Mouse (Mus musculus) mature B cell (primary cell): ENCODE results near the gene Arl8b.

Experiments
- in situ Hi-C: fragments of 300-500 bp; cut with MboI; formaldehyde crosslinking; loops from 2 replicates; pipeline ENCODE4 v1.14.3; 2019

Arl8b gene

DNA sequence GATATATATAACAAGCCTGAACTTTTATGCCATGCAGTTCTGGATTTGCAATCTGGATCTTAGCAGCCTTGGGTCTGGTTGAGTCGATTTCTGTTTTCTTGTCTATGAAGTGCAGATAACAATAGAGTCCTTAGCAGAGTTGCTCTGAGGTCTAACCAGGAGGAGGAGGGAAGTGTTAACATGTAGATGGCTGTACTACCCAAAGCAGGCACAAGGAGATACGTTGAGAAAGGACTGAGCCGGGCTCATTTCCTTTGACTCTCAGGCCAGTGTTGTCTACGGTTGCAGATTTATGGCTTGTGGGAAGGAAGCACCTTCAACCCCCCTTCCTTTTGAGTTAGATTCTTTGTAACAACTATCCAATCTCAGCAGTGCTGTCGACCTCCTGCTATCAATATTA, 1.9 kb downstream of the Arl8b start:
- in situ Hi-C loops, result no loop called here

DNA sequence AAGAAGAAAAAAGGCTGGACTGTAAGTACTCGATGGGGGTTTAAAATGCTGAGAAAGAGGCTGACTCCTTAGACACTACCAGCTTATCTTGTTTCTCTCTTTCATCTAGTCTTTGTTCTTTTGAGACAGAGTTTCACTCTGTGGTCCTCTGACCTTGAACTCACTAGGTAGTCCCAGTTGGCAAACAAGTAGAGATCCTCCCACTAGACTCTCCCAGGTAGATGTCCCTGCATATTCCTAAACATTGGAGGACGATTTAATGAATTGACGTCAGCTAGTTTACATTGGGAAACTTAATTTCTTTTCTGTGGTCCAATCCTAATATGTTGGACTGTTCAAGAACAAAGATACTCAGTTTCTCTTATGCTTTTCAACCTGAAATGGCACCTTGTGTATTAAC, 2.7 kb downstream of the Arl8b start:
- in situ Hi-C loops, result no loop called here

DNA sequence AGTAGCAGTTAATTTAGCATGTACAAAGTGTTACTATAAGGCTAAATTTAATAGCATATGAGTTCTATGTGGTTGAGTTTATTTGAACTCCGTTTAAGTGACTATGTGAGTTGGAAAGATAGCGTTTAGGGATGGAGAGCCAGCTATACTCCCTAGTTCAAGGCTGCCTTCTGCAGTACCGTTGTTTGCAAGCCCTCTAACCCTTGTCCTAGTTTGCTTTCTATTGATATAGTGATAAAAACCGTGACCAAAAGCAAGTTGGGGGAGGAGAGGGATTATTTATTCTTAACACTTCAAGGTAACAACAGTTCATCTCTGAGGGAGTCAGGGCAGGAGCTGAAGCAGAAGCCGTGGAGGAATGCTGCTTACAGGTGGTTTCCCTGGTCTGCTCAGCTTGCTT, 8.6 kb downstream of the Arl8b start:
- in situ Hi-C loops, result no loop called here

DNA sequence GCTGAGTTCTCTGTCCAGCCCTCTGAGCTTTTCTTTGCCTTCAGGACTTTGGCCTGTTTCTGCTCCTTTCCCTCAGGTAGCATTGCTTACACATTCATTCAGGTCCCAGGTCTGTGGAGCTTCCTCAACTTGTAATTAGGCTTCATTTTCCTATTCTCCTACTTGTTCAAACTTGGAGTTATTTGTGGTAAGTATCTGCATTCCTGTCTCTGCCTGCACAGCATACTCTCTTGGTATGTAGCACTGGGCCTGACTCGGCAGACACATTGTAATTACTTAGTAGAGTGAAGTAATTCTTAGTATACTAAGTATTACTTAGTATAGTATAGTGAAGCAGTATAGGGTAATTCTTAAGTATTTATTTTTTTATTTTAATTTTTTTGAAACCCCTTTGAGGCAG, 13.0 kb downstream of the Arl8b start:
- in situ Hi-C loops, result no loop called here

DNA sequence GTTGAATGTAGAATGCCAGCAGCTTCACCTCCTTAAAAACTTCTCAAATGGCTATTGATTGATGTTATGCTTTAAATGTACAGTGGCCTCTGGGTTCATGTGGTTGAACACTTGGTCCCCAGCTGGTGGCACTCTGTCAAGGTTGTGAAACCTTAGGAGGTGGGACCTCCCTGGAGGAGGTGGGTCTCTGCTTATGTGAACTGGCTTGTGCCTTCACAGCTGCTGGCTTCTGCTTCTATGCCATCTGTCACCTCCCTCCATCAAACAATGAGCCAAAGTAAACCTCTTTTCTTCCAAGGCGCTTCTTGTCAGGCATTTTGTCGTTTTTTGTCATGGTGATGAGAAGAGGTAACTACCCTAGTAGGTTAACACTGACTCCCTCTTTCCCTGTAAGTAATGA, 13.8 kb downstream of the Arl8b start:
- in situ Hi-C loops, result no loop called here

DNA sequence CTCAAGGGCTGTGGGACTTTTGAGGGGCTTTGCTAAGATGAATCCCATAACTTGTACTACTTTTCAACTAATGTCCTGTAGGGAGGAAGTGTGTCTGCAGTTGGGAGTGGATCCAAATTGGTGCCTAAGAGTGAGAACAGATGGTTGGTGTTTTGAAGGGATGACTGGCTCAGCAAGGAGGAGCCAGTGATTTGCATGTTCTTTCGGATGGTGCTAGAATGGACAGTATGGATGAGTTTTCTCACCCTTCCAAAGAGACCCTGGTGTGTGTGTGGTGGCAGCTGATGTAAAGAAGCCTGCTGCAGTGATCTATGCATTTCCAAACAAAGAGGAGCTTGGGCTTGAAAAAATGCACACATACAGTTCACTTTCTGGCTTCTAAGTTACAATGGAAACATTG, 22.3 kb downstream of the Arl8b start:
- in situ Hi-C loops, result no loop called here

DNA sequence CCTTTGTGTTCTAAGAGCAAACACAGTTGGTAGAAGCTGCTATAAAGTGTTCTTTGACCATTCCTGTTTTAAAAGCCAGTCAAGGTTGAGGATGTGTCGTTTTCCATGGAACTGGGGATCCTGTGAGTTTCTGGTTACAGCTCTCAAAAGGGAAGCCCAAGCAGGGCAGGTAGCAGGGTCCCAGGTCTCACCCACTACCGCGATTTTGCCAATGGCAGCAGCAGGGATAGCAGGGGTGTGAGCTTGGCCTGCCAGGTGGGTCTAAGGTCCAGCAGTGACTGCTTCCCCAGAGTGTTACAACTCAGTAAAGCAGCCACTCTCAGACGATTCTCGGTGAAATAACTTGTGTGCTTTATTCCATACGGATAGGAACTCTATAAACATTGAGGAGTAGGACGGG, 23.0 kb downstream of the Arl8b start:
- in situ Hi-C loops, result no loop called here

DNA sequence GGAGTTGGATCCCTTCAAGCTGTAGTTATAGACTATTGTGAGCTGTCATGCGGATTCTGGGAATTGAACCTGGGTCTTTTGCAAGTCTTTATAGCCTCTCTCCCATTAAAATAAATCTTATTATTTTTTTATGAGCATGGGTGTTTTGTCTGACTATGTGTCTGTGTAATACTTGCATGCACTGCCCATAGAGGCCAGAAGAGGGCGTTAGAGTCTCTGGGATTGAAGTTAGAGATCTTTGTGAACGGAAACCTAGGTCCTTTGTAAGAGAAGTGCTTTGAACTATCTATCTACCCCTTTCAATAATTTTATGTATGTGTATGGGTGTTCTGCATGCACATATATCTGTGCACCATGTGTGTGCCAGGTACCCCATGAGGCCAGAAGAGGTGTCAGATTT, 24.5 kb downstream of the Arl8b start:
- in situ Hi-C loops, result no loop called here

DNA sequence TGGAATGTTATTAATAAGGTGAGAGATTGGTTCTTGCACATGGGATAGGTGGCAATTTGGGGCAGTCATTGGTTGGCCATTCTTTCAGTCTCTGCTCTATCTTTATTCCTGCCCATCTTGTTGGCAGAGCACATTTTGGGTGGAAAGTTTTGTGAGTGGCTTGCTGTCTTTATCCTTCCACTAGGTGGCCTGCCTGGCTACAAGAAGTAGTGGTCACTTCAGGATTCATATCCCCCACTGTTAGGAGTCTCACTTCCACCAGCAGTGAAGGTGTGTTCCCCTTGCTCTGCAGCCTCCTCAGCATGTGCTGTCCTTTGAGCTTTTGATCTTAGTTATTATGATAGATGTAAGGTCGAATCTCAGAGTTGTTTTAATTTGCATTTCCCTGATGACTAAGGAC, 25.9 kb downstream of the Arl8b start:
- in situ Hi-C loops, result no loop called here

DNA sequence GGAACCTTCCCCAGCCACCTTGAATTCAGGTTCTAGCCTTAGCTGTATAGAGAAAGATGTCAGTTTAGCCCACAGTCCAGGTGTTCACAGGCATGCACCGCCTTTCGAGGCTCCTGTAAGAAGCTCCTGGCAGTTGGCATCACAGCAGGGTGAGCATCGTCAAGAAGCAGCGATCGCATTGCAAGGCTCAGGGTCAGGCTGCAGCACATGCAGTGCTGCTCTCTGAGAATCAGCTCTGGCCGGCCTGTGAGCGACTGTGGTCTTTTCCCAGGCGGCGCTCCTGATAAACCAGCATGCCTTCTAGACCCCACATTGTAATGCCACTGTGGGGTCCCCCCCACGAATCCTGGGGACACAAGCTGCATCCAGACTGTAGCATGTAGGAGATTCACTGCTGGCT, 27.3 kb downstream of the Arl8b start:
- in situ Hi-C loops, result no loop called here

DNA sequence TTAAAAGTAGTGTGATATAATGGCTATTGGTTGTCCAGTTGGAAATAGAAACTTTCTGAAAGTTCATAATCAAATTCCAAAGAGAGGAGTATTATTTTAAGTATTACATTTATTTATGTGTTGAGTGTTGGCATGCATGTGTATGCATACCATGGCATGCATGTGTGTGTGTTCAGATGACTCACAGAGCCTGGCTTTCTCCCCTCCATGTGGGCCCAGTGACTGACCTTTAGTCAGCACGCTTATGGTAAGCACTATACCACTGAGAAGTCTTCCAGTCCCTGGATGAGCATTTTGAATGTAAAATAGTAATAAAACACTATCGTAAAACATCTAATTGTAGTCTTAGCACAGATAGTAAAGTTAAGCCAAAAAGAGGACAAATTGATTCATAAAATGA, 29.2 kb downstream of the Arl8b start:
- in situ Hi-C loops, result no loop called here

DNA sequence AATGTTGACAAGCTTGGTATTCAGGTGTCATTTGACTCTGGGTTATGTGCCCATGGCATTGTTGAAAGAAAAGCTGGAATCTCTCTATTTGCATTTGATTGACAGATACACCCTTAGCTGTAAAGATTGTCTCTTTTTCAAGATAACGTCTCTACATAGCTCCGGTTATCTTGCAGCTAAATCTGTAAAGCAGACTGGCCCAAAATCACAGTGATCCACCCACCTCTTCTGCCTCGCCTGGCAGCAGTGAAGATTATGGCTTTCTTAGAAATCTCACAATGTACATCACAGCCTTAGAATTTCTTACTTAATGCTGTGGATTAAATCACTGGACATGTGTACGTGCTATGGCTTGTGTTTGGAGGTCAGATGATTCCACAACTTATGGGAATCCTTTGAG, 34.6 kb downstream of the Arl8b start:
- in situ Hi-C loops, result no loop called here

DNA sequence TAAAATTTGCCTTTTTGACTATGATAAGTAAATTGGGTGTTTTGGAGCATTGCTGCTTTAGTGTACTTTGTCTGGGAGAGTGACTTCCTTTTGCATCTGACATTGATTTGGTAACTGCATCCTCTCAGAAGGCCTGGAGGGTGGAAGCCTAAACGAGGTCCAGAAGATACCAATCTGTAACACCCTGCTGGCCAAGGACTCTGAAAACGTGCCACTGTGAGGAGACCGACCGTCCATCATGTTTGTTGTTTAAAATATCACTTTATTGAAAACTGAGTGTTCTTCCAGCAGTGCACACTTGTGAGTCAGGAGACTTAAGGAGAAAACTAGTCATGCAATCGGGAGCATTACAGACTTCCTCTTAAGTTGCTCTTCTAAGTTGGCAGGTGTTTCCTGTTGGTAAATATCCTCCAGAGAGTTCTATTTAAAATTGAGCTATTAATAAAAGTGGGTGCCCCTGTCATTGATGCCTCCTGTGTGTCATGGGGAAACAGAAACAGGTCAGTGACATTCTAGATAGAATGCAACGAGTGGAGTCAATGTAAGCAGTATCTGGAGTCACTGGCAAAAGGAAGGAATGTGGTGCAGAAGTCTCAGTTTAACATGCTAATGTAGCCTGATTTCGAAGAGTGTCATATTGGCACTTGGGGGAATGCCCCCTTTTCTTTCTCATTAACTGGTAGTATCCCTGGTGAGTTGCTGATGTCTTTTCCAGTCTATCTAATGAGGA, 42.1 kb downstream of the Arl8b start:
- in situ Hi-C loops, result no loop called here

DNA sequence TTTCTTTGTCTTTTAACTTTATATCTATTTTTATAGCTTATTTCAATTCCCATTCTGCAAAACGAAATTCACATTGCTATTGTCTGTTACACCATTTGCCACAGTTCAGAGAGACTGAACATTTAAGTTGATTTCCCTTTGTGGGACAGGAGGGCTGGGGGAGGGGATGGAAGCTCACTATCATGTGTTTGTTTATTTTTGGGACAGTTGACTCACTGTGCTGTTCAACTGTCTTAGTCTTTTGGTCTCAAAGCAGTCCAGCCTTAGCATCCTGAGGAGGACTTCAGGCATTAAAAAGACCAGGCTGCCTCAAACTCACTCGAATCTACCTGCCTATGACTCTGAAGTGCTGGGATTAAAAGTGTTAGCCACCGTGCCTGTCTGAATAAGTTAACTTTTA, 43.2 kb downstream of the Arl8b start:
- in situ Hi-C loops, result no loop called here

DNA sequence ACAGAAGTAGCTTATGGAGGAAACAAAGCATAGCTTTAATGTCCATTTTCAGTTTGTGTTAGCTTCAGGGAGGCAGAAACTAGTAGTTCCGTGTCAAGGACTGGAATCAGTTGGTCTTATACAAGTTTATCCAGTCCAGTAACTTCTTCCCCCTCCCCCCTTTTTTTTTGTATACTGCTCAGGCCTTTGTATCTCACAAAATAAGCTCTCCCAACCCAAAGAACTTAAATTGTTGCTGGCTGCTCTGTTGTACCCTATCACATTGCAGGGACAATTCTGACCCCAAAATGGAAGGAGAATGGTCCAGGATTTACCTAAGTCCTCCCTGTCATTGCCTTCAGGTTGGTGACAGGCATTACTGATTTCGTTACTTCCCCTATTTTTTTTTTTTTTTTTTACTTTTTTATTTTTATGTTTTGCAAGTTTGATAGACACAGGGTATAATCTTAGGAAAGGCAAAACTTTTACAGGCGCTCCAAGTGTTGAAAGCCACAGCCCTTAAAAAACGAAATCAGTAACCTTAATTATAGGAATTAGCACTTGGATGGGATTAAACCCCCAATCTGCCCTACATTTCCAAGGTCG, 44.5 kb downstream of the Arl8b start:
- in situ Hi-C loops, result no loop called here

DNA sequence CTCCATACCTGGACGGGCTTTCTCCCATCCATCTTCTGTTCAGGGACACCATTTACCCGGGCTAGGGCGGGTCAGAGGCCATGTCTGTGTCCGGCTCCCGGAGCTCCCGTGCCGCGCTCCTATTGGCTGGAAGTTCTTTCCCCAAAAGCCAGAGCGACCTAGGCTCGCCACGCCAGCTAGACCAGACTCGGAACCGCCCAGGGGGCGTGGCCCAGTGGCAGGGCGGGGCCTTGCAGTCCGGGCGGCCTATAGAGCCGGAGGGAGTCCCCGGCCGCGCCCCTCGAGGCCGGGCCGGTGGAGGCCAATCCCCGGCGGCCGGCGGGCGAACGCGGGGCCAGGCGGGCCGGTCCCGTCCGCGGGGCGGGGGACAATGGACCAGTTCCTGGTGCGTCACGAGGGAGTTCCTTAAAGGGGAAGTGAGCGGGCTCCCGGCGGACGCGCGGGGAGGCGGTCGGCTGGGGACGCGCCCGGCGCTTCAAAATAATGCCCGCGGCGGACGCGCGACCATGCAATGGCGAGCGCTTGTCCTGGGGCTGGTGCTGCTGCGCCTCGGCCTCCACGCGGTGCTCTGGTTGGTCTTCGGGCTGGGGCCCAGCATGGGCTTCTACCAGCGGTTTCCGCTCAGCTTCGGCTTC, 45.5 kb downstream of the Arl8b start, which contains the start of gene Edem1:
Gene Edem1 (plus strand): TSS at position 408 of the 635 bp plus-strand sequence.
- in situ Hi-C loops, result no loop called here

DNA sequence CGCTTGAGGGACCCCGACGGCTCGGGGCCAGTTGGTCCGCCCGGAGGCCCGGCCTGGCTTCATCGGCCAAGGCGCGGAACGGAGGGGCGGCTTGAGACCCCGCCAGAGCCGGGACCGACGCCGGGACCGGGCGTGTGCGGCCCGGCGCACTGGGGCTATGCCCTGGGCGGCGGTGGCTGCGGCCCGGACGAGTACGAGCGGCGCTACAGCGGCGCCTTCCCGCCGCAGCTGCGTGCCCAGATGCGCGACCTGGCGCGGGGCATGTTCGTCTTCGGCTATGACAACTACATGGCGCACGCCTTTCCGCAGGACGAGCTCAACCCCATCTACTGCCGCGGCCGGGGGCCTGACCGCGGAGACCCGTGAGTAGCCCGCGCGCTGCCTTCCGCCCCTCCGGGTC, 46.0 kb downstream of the Arl8b start:
- in situ Hi-C loops, result no loop called here

DNA sequence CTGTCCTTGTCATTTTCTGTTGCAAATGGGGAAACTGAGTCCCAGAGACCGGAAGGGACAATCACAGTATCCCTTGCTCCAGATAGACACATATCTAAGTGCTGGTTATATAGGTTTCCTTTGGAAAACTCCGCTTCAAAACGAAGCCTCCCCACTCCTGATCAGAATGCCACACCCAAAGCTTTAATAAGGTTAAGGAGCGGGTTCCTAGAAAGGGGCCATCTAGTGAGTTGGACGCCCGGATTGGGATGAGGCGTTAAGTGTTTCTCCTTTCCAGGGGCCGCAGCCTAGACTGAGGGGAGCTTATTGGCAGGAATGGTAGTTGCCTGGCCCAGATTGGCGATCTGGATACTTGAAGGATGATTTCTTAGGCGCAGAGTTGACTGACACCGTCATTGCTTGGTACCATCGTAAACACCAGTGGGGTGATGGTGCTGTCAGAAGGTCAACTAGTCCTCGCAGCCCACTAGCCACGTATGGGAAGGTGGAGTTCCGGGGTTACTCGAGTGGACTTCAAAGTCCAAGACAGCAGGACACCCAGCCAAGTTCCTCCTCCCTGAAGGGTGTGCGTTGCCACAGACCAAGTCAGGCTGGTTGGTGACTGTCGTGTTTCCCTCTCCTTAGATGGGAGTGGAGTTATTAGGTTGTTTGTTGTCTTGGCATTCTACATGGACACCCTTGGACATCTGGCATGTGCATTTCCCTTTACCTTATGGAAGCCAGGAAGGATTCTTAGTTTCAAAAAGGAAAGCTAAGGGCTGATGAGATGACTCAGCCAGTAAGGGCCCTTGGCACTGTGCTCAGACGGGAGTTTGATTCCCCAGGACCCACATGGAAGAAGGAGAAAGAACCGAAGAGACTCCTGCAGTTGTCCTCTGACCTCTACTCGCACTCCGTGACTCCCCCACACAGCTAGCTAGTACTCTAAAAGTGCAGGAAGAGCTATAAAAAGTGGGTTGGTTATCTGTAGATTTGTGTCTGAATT, 46.8 kb downstream of the Arl8b start:
- in situ Hi-C loops, result no loop called here

DNA sequence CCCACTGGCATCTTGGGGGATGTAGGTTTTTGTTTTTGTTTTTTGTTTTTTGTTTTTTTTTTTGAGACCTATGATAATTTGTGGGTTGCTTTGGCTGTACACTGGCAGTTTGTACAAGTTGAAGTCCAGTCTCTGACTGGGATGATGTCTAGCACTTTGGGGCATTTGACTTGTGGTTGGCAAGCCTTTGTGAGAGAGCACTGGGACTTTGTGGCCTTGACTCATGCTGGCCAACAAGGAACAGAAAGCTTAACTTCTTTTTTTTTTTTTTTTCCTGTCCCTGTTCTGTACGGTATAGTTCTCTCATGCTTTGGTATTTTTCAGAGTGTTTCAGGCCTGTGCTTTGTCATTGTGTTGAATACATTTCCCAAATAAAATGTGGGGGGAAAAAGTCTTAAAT, 49.3 kb downstream of the Arl8b start:
- in situ Hi-C loops, result no loop called here

DNA sequence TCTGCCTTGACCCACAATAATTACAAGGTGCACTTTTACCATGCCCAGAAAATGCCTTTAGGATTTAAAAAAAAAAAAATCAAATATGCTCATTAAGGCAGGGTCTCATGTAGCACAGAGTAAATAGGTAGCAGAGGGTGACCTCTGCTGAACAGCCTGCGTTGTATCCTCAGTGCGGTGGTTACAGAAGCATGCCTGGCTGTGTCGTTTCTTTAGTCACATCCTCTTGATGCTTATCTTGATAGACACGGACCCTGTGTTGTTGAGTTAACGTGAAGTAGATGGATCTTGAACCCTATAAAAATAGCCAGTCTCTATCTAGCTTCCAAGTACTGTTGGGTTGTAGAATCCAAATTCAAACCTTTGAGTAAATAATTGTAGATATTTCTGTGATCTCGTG, 50.1 kb downstream of the Arl8b start:
- in situ Hi-C loops, result no loop called here

DNA sequence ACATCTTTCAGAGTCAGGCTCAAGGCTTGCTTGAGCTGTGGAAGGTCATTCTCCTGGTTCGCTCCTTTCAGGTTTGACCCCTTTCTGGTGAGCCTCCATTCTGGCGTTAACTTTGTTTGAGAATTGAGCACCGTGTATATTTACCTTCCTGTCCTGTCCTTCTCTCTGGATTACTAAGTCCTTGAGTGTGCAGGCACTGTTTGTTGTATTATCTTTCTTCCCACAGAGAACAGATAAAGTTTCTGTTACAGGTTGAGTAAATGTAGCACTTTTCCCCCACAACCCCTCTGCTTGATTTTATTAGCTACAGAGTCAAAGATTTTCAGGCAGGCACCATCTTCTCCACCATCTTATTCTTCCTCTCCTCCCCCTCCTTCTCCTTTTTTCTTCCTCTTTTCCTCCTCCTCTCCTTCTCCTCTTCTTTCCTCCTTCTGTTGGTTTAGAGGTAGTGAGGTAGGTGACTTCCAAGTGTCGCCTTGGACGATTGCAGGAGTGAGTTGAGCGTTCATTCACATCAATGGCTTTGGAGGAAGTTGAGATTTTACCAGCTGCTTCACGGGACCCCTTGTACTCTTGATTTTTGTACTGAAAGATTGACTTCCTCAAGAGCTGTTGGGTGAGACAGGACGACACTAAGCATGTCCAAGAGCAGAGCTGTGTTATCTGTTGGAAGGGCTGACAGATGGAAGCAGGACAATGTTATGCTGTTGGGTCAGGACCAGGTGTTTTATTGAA, 51.2 kb downstream of the Arl8b start:
- in situ Hi-C loops, result no loop called here
